Mouse (Mus musculus): Measurements from ENCODE around the gene Fam171a1.

GRCm38 (mm10) chr2:3108431-3108830, 5.6 kb upstream of the Fam171a1 start:
- TF ChIP-seq CTCF (IDR thresholded peaks at IDR 0.05; ENCODE audit: low read depth) (no peak), EP300 (optimal IDR thresholded peaks at IDR 0.05) (no peak)
